Mouse (Mus musculus) cerebral cortex, adult 2 months (tissue): ENCODE measurements around the gene Vcpkmt.

ENCODE experiments used
- WGBS: fragments of 180-500 bp; shearing (Covaris S2); methylation state at CpG from one replicate; pipeline ENCODE4 v1.1.7; 2018; 5-methylcytosine and 5-hydroxymethylcytosine counted together

Gene Vcpkmt

DNA sequence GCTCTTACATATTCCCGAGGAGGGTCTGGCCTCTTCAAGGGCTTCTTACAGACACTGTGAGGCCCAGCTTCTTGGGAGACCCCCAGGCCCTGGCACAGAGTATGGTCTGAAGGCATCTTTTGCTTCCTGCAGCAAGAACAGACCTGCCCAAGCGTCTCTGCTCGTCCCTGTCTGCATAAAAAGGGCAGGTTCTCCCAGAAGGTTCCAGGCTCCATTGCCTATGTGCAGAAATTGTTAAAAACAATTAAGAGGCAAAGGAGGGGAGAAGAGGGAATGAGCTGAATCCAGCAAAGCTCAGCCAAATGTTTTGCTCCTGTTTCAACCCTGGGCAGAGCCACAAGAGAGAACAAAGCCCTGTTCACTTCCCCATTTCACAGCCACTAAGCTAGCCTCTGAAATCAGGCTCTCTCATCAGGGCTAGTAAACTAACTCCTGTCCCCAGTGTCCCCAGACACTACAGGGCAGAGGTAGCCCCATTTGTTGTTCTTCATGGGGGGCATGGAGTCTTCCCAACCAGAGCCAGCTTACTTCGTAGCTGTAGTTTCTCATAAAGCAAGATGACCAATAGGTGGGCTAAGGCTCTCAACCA lies 44.4 kb downstream of the Vcpkmt start:
- WGBS = 63% methylated on average over 4 of the region's 4 CpGs

DNA sequence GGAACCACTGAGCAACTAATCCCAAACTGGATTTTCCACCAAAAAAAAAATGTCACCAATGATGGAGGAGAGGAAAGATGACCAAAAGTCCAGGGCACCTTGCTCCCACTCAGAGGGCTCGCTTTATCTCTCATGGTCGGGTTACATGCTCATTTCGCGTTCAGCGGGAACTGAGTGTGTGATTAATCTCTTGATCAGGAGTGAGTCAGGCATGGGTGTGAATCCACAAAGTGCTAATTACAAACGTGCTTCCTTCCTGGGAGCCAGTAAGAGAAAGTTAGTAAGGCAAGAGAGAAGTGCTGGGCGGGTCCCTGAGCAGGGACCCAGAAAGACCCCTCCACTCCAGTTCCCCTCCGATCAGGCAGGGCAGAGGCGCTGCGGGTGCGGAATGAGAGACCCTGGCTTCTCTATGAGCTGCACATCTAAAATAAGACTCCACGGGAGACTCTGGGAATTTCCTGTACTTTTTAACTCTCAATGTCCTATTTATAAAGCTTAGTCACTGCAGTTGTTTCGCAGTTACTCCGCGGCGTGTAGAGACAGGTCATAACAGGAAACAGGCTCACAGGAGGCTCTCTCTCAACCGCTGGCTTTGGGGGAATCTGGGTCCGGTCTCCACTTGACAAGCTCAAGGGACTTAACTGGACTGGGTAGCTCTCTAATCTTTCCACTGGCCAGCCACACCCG lies 45.0 kb downstream of the Vcpkmt start:
- 36% methylated on average over 19 of the region's 19 CpGs for whole genome bisulfite sequencing

DNA sequence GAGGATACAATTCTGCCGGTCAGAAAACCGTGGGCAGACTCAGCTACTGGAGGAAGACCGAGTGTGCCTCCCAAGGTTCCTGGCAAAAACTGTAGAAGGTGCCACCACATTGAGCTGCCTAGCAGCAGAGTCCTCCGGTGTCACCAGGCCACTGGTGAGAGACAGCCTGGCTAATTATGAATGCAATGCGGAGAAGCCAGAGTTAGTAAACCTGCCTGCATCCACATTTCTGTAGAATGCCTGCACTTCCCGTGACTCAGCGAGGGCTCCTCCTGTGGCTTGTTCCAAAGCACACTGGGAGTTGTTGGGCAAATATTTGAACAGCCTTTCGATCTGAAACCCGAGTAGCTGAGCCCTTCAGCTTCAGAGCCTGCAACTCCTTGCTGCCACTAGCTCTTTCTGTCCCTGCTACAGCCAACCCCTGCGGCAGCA lies 45.6 kb downstream of the Vcpkmt start:
- WGBS = 20% methylated on average over 10 of the region's 10 CpGs

GRCm38 (mm10) chr12:69536616-69537242 lies 46.1 kb downstream of the Vcpkmt start:
- WGBS = 54% methylated on average over 10 of the region's 10 CpGs

DNA sequence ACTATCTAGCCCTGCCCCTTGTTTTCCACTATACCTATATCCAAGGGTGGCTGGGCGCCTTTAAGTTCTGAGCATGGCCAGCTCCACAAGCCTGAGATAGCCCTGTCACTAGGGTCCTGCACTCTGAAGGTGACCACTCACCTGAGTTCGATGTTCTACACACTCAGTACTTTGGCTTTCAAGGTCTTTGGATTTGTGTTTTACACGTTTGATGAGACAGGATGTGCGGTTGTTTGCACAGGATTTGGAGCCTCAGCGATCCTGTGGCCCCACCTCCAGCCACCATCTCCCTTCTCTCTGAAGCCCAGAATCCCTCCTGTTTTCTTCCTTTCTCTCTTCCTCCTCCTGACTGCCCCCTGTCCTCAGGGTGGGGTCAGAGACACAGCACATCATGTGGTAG lies 49.6 kb downstream of the Vcpkmt start:
- 87% methylated on average over 5 of the region's 5 CpGs for WGBS

- 92% methylated on average over 3 of the region's 3 CpGs for WGBS
Observed at GRCm38 (mm10) chr12:69532530-69532929, 50.3 kb downstream of the Vcpkmt start.

- WGBS = 95% methylated on average over 4 of the region's 4 CpGs
Observed at GRCm38 (mm10) chr12:69532091-69532490, 50.7 kb downstream of the Vcpkmt start.

DNA sequence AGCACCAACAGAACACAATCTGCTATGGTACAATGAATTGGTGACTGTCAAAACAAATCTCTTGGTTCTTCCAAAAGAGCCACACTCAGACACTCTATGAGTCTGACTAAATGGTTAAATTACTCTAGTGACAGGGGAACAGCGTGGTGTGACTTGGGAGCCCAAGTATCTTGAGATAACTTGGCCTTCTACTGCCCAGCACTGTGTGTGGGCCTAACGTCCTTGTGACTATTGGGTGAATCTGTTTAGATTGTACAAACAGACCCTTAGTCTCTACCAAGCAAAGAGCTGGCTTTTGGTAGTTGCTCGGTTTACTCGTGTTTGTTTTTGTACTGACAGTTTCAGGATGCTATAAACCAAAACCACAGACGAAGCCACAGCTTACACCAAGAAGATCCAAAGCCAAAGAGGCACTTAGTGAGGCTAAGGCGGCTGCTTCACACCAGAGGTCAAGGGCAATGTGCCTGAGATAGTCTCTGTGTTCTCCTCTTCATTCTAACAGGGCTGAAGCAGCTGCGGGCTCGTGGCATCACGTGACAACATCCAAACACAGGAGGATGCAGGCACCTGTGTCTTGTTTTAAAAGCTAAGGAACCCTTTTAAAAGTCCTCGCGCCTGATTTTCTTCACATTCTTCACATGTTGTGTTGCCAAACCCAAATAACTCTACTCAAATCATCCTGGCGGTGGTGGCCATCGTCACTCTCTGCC lies 53.0 kb downstream of the Vcpkmt start:
- WGBS = 91% methylated on average over 13 of the region's 13 CpGs

- 93% methylated on average over 8 of the region's 8 CpGs for WGBS
Observed at GRCm38 (mm10) chr12:69528275-69529032, 54.4 kb downstream of the Vcpkmt start.
